Mouse (Mus musculus) Patski (cell line): ENCODE measurements at regions not wholly inside any gene's neighbourhood (a gene's known extent, or its start where the extent isn't known, plus 50 kb on each side); places are given as distances from the start of the nearest gene placed in this dataset.

Experiments
- ATAC-seq: fragments of 100-300 bp; one replicate; pipeline ENCODE4 v1.8.0; 2021
- CTCF ChIA-PET: fragments of 350-600 bp; sonication (Branson Sonifier 250); formaldehyde crosslinking; loops from one replicate; lab custom pipeline; 2022; ENCODE audit warnings: inconsistent platforms; lab: Charles Lee
- POLR2A ChIA-PET: fragments of 350-600 bp; sonication (Branson Sonifier 250); formaldehyde crosslinking; loops from one replicate; lab custom pipeline; 2022; ENCODE audit warnings: antibody characterized with exemption, inconsistent platforms; lab: Charles Lee
- DNase-seq: peaks from one replicate; pipeline ENCODE4 v3.0.0-alpha.2; 2011; ENCODE audit warnings: low read depth, low spot score
- H3K27me3 ChIP-seq: fragments of 371-371 bp; one replicate; pipeline ENCODE4 v1.5.1; 2021
- CTCF ChIP-seq: fragments of 100-300 bp; IDR thresholded peaks from one replicate; pipeline ENCODE4 v1.5.1; 2021
- in situ Hi-C: fragments of 300-500 bp; cut with MboI; formaldehyde crosslinking; loops from 3 replicates; pipeline ENCODE4 v1.11.1; 2018; ENCODE audit warnings: low pct_unique_long_range_greater_than_20kb, mixed read lengths

GRCm38 (mm10) chr1:14490026-14490425, 1603.1 kb downstream of the 4930444P10Rik start:
- no peaks in the 10 kb centered on the region for H3K27me3 ChIP-seq
- CTCF ChIA-PET = no interaction called here
- no peak for DNase-seq
- no peak for TF ChIP-seq CTCF
- ATAC-seq = no peak
- in situ Hi-C loops = no loop called here
- POLR2A ChIA-PET = no interaction called here

GRCm38 (mm10) chr1:14487708-14488127, 1605.4 kb downstream of the 4930444P10Rik start:
- ATAC-seq (no peak), DNase-seq (no peak)
- in situ Hi-C loops = no loop called here
- POLR2A ChIA-PET = no interaction called here
- no peak for TF ChIP-seq CTCF
- CTCF ChIA-PET = interaction anchor here (1.1 kb wide), 1 partner anchor 16 kb away, joined by 3 read pairs; no protein-coding TSS in a partner anchor
- H3K27me3 ChIP-seq = no peaks in the 10 kb centered on the region

- DNase-seq (no peak), ATAC-seq (no peak)
- ChIA-PET POLR2A (no interaction called here), CTCF (interaction anchor here (1.5 kb wide), 1 partner anchor 12 kb away, joined by 4 read pairs; no protein-coding TSS in a partner anchor)
- no peak for TF ChIP-seq CTCF
- in situ Hi-C loops = no loop called here
- H3K27me3 ChIP-seq = no peaks in the 10 kb centered on the region
Observed at GRCm38 (mm10) chr1:14485746-14486145, 1607.4 kb downstream of the 4930444P10Rik start.

GRCm38 (mm10) chr1:14484121-14484916, 1608.8 kb downstream of the 4930444P10Rik start:
- DNase-seq (peak; percentile 50), ATAC-seq (peak; percentile 97)
- CTCF ChIA-PET = interaction anchor here (1.2 kb wide), 1 partner anchor 11 kb away, joined by 4 read pairs; no protein-coding TSS in a partner anchor
- in situ Hi-C loops = no loop called here
- no peak for TF ChIP-seq CTCF
- H3K27me3 ChIP-seq = no peaks in the 10 kb centered on the region
- POLR2A ChIA-PET = no interaction called here

- POLR2A ChIA-PET = no interaction called here
- in situ Hi-C loops = no loop called here
- ATAC-seq (no peak), DNase-seq (no peak)
- no peaks in the 10 kb centered on the region for H3K27me3 ChIP-seq
- TF ChIP-seq CTCF = no peak
- CTCF ChIA-PET = interaction anchor here (1.1 kb wide), 1 partner anchor 117 kb away, joined by 3 read pairs; no protein-coding TSS in a partner anchor
Observed at GRCm38 (mm10) chr1:14472294-14472693, 1620.8 kb downstream of the 4930444P10Rik start.

- no peak for ATAC-seq
- ChIA-PET POLR2A (no interaction called here), CTCF (interaction anchor here (0.7 kb wide), 1 partner anchor 45 kb away, joined by 3 read pairs; no protein-coding TSS in a partner anchor)
- in situ Hi-C loops = no loop called here
- H3K27me3 ChIP-seq = no peaks in the 10 kb centered on the region
- no peak for TF ChIP-seq CTCF
- DNase-seq = no peak
Observed at GRCm38 (mm10) chr1:14471551-14471950, 1621.6 kb downstream of the 4930444P10Rik start.

GRCm38 (mm10) chr1:14464788-14465482, 1628.2 kb downstream of the 4930444P10Rik start:
- no peaks in the 10 kb centered on the region for H3K27me3 ChIP-seq
- CTCF ChIA-PET = interaction anchor here (1.2 to 1.9 kb wide), 3 partner anchors 9 to 27 kb away, joined by 3 to 5 read pairs (median 3); no protein-coding TSS in a partner anchor
- DNase-seq (peak; percentile 49), ATAC-seq (peak; percentile 68)
- TF ChIP-seq CTCF = no peak
- in situ Hi-C loops = no loop called here
- POLR2A ChIA-PET = no interaction called here

GRCm38 (mm10) chr1:14462496-14462895, 1630.6 kb downstream of the 4930444P10Rik start:
- POLR2A ChIA-PET = no interaction called here
- no peak for DNase-seq
- TF ChIP-seq CTCF = no peak
- CTCF ChIA-PET = interaction anchor here (1.1 kb wide), 1 partner anchor 99 kb away, joined by 3 read pairs; no protein-coding TSS in a partner anchor
- in situ Hi-C loops = no loop called here
- ATAC-seq = no peak
- H3K27me3 ChIP-seq = no peaks in the 10 kb centered on the region

- no peak for ATAC-seq
- POLR2A ChIA-PET = interaction anchor here (0.7 kb wide), 1 partner anchor 160 kb away, joined by 3 read pairs; no protein-coding TSS in a partner anchor
- in situ Hi-C loops = no loop called here
- no peak for TF ChIP-seq CTCF
- no peak for DNase-seq
- no peaks in the 10 kb centered on the region for H3K27me3 ChIP-seq
- CTCF ChIA-PET = interaction anchor here (0.9 to 1.0 kb wide), 2 partner anchors 32 to 157 kb away, joined by 3 read pairs; no protein-coding TSS in a partner anchor
Observed at GRCm38 (mm10) chr1:14460811-14461210, 1632.3 kb downstream of the 4930444P10Rik start.

- ChIA-PET POLR2A (no interaction called here), CTCF (interaction anchor here (1.4 kb wide), 1 partner anchor 31 kb away, joined by 3 read pairs; no protein-coding TSS in a partner anchor)
- no peaks in the 10 kb centered on the region for H3K27me3 ChIP-seq
- no peak for ATAC-seq
- DNase-seq = peak; percentile 19
- in situ Hi-C loops = no loop called here
- TF ChIP-seq CTCF = no peak
Observed at GRCm38 (mm10) chr1:14429326-14429725, 1663.8 kb downstream of the 4930444P10Rik start.
